ENCODE assay signal across 9 mouse cellular contexts in genomic region chr17:29263417-29263816, GRCm38 (mm10). TPM values are rescaled to one million over a fixed set of nuclear protein-coding genes. Genes with fewer than 3 reads are reported as not detected.
DNase-seq lines count a peak whose midpoint lies in the region; ATAC-seq and TF ChIP-seq lines count a peak whose summit lies in the region.
"Had no signal": no experiment of that assay in that cellular context is flagged by ENCODE, and none has a peak within 500 bp of the region (broad histone marks: within the 10 kb centered on the region; RNA-seq: fewer than 3 reads in every experiment).

No protein-coding gene starts in this region.

- intact Hi-C loops in heart, postnatal 14 days (cut with DNase I), result no loop called here

- peak overlapping the region; percentile 77 for H3K9ac ChIP-seq in heart, embryonic 15.5 days
- H3K9ac ChIP-seq in hindbrain, embryonic 11.5 days (ENCODE audit: low read depth, low read length), result peak overlapping the region; percentile 79

- peak overlapping the region; percentile 77 for H3K4me3 ChIP-seq in heart, embryonic 15.5 days
- H3K4me3 ChIP-seq in G1E (ENCODE audit: low read depth, low read length), result peak overlapping the region; percentile 79
- H3K4me3 ChIP-seq in hindbrain, embryonic 11.5 days (ENCODE audit: low read depth, low read length), result peak overlapping the region; percentile 86
- H3K4me3 ChIP-seq in midbrain, embryonic 10.5 days, result peak overlapping the region; percentile 88

- no peaks in the 10 kb centered on the region for H3K27me3 ChIP-seq in heart, embryonic 15.5 days
- no peaks in the 10 kb centered on the region for H3K27me3 ChIP-seq in G1E (ENCODE audit: insufficient read depth, low read length)
- no peaks in the 10 kb centered on the region for H3K27me3 ChIP-seq in hindbrain, embryonic 11.5 days (ENCODE audit: control insufficient read depth, insufficient read depth, low read length)
- H3K27me3 ChIP-seq in midbrain, embryonic 10.5 days (ENCODE audit: low read depth, poor library complexity, severe bottlenecking), result no peaks in the 10 kb centered on the region
- H3K27me3 ChIP-seq: Patski had no signal

- no peak for TF ChIP-seq CTCF in G1E (IDR thresholded peaks at IDR 0.05; ENCODE audit: low read depth, low read length)

- H3K9me3 ChIP-seq in heart, embryonic 15.5 days (replicated peaks), result no peaks in the 10 kb centered on the region
- no peaks in the 10 kb centered on the region for H3K9me3 ChIP-seq in G1E (replicated peaks)
- H3K9me3 ChIP-seq in hindbrain, embryonic 11.5 days (ENCODE audit: control insufficient read depth, low read length), result no peaks in the 10 kb centered on the region
- H3K9me3 ChIP-seq in midbrain, embryonic 10.5 days (replicated peaks), result no peaks in the 10 kb centered on the region

- peak overlapping the region; percentile 99 for H3K27ac ChIP-seq in heart, embryonic 15.5 days
- H3K27ac ChIP-seq in hindbrain, embryonic 11.5 days (ENCODE audit: low read depth, low read length), result peak overlapping the region; percentile 94
- H3K27ac ChIP-seq in midbrain, embryonic 10.5 days (replicated peaks), result peak overlapping the region; percentile 99

- peak overlapping the region; percentile 67 for H3K4me2 ChIP-seq in heart, embryonic 15.5 days
- peak overlapping the region; percentile 30 for H3K4me2 ChIP-seq in hindbrain, embryonic 11.5 days (replicated peaks; ENCODE audit: low read depth, low read length)

- H3K36me3 ChIP-seq in heart, embryonic 15.5 days, result peaks cover 6% of the 10 kb centered on the region; the same call in 1 of the 2 replicates
- peaks cover 39% of the 10 kb centered on the region for H3K36me3 ChIP-seq in G1E (replicated peaks)
- no peaks in the 10 kb centered on the region for H3K36me3 ChIP-seq in hindbrain, embryonic 11.5 days (ENCODE audit: control insufficient read depth, insufficient read depth, low read length)
- peaks cover 35% of the 10 kb centered on the region for H3K36me3 ChIP-seq in midbrain, embryonic 10.5 days

- no peak for DNase-seq in heart, postnatal 14 days
- no peak for DNase-seq in G1E (ENCODE audit: low spot score)
- no peak for DNase-seq in hindbrain, embryonic 11.5 days (ENCODE audit: low spot score)
- no peak for DNase-seq in midbrain, embryonic 10.5 days (ENCODE audit: low spot score)
- no peak for DNase-seq in adrenal gland, postnatal 4 days (ENCODE audit: low spot score in 2 of 2)
- no peak for DNase-seq in cerebellum, adult 11 months
- DNase-seq in yolk sac, embryonic 10.5 days (ENCODE audit: low spot score), result no peak

- under 1% methylated on average over 14 of the region's 14 CpGs for WGBS in heart, embryonic 15.5 days
- under 1% methylated on average over 14 of the region's 14 CpGs for WGBS in hindbrain, embryonic 11.5 days
- WGBS in midbrain, embryonic 10.5 days, result 1% methylated on average over 14 of the region's 14 CpGs

- H3K4me1 ChIP-seq in heart, embryonic 15.5 days (replicated peaks), result peaks cover 48% of the 10 kb centered on the region
- peaks cover 64% of the 10 kb centered on the region for H3K4me1 ChIP-seq in G1E (ENCODE audit: insufficient read depth, low read depth, low read length)
- 0 out of 2 replicates have a peak, but pooled peaks cover 5% of the 10 kb centered on the region for H3K4me1 ChIP-seq in hindbrain, embryonic 11.5 days (replicated peaks; ENCODE audit: control insufficient read depth, insufficient read depth, low read length)
- peaks cover 52% of the 10 kb centered on the region for H3K4me1 ChIP-seq in midbrain, embryonic 10.5 days

- no peak for ATAC-seq in heart, embryonic 15.5 days (replicated peaks; ENCODE audit: insufficient number of reproducible peaks, insufficient read depth, low FRiP score, low read depth)
- no peak for ATAC-seq in G1E (ENCODE audit: extremely low read depth, insufficient number of reproducible peaks, low FRiP score, poor library complexity, severe bottlenecking)
- no peak for ATAC-seq in hindbrain, embryonic 11.5 days (ENCODE audit: low FRiP score)

RNA-seq across cellular contexts. Expression of gene Ppil1, which starts 0.6 kb away (rescaled TPM):
- 86.8 and 107 TPM in 2 replicates for polyA plus RNA-seq in heart, embryonic 15.5 days (2015; fragmentation: Nextera tagmentation; extraction: Ambion mirVana)
- 10 to 100 TPM; 28.8 to 33.5 TPM for total RNA-seq in heart, postnatal 14 days (2021)
- total RNA-seq in G1E (2014; fragmentation: Nextera tagmentation), result 26.3 and 29.2 TPM in 2 replicates
- 79.4 and 80.9 TPM in 2 replicates for total RNA-seq in G1E (2017)
- polyA plus RNA-seq in G1E (2012), result 59.1 and 91.6 TPM in 2 replicates
- 128 and 142 TPM in 2 replicates for polyA plus RNA-seq in hindbrain, embryonic 11.5 days (2014; fragmentation: Nextera tagmentation; extraction: Ambion mirVana)
- polyA plus RNA-seq in midbrain, embryonic 10.5 days (2016; fragmentation: Nextera tagmentation; extraction: Ambion mirVana), result 205 and 232 TPM in 2 replicates
- 10 to 100 TPM; 31.2 to 33.2 TPM for total RNA-seq in adrenal gland, postnatal 4 days (2021)

RNA-seq across cellular contexts. Expression of gene BC004004, which starts 5.2 kb away (rescaled TPM):
- polyA plus RNA-seq in heart, embryonic 15.5 days (2015; fragmentation: Nextera tagmentation; extraction: Ambion mirVana), result 91.1 and 96.0 TPM in 2 replicates
- total RNA-seq in heart, postnatal 14 days (2021), result 100 to 1,000 TPM; 189 to 195 TPM
- 68.0 and 85.4 TPM in 2 replicates for total RNA-seq in G1E (2014; fragmentation: Nextera tagmentation)
- 51.7 TPM in 2 replicates for total RNA-seq in G1E (2017)
- polyA plus RNA-seq in G1E (2012), result 16.0 and 19.8 TPM in 2 replicates
- 75.5 and 79.4 TPM in 2 replicates for polyA plus RNA-seq in hindbrain, embryonic 11.5 days (2014; fragmentation: Nextera tagmentation; extraction: Ambion mirVana)
- polyA plus RNA-seq in midbrain, embryonic 10.5 days (2016; fragmentation: Nextera tagmentation; extraction: Ambion mirVana), result 62.8 and 67.9 TPM in 2 replicates
- 100 to 1,000 TPM; 115 to 116 TPM for total RNA-seq in adrenal gland, postnatal 4 days (2021)

RNA-seq across cellular contexts. Expression of gene Cpne5, which starts 25.4 kb away (rescaled TPM):
- polyA plus RNA-seq in heart, embryonic 15.5 days (2015; fragmentation: Nextera tagmentation; extraction: Ambion mirVana), result 14.9 and 17.9 TPM in 2 replicates
- 1 to 10 TPM; 2.3 to 3.9 TPM for total RNA-seq in heart, postnatal 14 days (2021)
- total RNA-seq in G1E (2014; fragmentation: Nextera tagmentation) (1.2 and 2.1 TPM in 2 replicates), G1E (2017) (0.64 and 0.71 TPM in 2 replicates)
- 21.0 and 25.0 TPM in 2 replicates for polyA plus RNA-seq in G1E (2012)
- polyA plus RNA-seq in hindbrain, embryonic 11.5 days (2014; fragmentation: Nextera tagmentation; extraction: Ambion mirVana), result 3.7 and 4.2 TPM in 2 replicates
- 10.7 and 14.8 TPM in 2 replicates for polyA plus RNA-seq in midbrain, embryonic 10.5 days (2016; fragmentation: Nextera tagmentation; extraction: Ambion mirVana)
- total RNA-seq in adrenal gland, postnatal 4 days (2021), result 1 to 10 TPM; 2.8 to 2.9 TPM

RNA-seq across cellular contexts. Expression of gene Pi16, which starts 54.1 kb away (rescaled TPM):
- 4.3 and 5.8 TPM in 2 replicates for polyA plus RNA-seq in heart, embryonic 15.5 days (2015; fragmentation: Nextera tagmentation; extraction: Ambion mirVana)
- 10 to 100 TPM; 34.3 to 47.8 TPM for total RNA-seq in heart, postnatal 14 days (2021)
- total RNA-seq in G1E (2014; fragmentation: Nextera tagmentation) (1.7 and 2.5 TPM in 2 replicates), G1E (2017) (5.5 and 5.8 TPM in 2 replicates)
- 7.5 and 7.6 TPM in 2 replicates for polyA plus RNA-seq in G1E (2012)
- 0.32 and 0.67 TPM in 2 replicates for polyA plus RNA-seq in hindbrain, embryonic 11.5 days (2014; fragmentation: Nextera tagmentation; extraction: Ambion mirVana)
- 0.75 and 0.82 TPM in 2 replicates for polyA plus RNA-seq in midbrain, embryonic 10.5 days (2016; fragmentation: Nextera tagmentation; extraction: Ambion mirVana)
- 10 to 100 TPM; 11.3 to 13.3 TPM for total RNA-seq in adrenal gland, postnatal 4 days (2021)
- polyA plus RNA-seq: Patski had no signal
